Mouse (Mus musculus): Measurements from ENCODE around the gene Atxn3.

The Atxn3 gene

DNA sequence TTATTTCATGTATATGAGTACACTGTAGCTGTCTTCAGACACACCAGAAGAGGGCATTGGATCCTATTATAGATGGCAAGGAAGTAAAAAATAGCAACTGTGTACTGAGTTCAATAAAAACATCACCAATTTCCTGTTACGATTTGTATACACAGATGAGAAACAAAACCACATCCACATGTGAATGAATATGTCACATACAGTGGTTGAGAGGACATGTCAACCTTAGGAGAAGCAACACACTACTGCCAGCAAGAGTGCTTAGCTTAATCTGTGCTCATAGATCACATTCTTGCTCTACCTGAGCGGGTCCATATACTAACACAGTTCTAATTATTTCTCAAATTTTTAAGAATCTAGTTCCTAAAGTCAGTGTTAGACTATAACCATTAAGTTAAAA is 13.3 kb upstream of the Atxn3 start:
- in situ Hi-C loops (cut with MboI, MseI): loop anchor here (10.0 to 25.0 kb wide), 3 partner anchors 673 to 1373 kb away; no protein-coding TSS in a partner anchor

DNA sequence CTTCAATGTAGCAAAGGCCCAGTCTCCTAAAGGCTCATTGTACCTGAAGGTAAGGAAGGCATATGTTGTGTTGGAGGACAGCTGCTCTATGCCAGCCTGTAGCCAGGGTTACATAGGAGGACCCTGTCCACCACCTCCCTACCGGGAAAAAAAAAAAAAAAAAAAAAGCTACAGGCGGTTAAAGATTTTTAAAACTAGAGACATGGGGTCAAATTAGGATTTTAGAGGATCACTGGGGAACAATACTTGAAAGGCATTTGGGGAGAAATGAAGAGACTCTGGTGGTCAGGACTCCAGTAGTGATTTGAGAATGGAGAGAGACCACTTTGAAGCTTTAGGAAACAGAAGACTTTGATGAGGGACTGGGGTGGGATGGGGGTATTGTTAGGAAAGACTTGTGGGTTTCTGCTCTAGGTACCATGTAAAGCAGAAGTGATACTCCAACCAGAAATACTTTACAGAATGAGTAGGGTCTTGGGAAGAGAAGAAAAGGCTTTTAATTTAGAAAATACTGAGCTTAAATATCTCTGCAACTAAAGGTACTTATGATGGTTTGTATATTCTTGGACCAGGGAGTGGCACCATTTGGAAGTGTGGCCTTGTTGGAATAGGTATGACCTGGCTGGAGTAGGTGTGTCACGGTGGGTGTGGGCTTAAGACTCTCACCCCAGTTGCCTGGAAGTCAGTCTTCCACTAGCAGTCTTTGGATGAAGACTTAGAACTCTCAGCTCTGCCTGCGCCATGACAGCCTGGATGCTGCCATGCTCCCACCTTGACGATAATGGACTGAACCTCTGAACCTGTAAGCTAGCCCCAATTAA is 1.1 kb upstream of the Atxn3 start:
- in situ Hi-C loops (cut with MboI, MseI): loop anchor here in 1 of 2 experiments (25.0 kb wide), 1 partner anchor 1378 kb away; no protein-coding TSS in a partner anchor

DNA sequence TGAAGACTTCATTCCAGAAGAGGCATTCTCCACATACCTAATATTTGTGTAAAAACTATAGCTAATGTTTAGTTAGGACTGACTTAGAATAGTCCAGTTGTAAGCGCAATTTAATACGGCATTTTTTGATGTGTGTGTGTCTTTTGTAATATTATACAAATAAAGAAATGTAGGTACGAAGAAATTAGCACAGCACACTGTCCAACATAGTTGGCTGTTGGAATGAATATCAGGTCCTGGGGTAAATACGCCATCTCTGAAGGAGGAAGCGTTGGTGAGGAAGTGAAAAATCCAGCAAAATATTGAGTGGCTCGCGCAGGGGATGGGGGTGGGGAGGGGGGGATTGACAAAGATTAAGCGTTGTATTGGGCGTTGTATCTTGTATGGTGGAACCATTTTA is 510 bp upstream of the Atxn3 start:
- in situ Hi-C loops (cut with MboI, MseI): loop anchor here in 1 of 2 experiments (25.0 kb wide), 1 partner anchor 1379 kb away; no protein-coding TSS in a partner anchor

DNA sequence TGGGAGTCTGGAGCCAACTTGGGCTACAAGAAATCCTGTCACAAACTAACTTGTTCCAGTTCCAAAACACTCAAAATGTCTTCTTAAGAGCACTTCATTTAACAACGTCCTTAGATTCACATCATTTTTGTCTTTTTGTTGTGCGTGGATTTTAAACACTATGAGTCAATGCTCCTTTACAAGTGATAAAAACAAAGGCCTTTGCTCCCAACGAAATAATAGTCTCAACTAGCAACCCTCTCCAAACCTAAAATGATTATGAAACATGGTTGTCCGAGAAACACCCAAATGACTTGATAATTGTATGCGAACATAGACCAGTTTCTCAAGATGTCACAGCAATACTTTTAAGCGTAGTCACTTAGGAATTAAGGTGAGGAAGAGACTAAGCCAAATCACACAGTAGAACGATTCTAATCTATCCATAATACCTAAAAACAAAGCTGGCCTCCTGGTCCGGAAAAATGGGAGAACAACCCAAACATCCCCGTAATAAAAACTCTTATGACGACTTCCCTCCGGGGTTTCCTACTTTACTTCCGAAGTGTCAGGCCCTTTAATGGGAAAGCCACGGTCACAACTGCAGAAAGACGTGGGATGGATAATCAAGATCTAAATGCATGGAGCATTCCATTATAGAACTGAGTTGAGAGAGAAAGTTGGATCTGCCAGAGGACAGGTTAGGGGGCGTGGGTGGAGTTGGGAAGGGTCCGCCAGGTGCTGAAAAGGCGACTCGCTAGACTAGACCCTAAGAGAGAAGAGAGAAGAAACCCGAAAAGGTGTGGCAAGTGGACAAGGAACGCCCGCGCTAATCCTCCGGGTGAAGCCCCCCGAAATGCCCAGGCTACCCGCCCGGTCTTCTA is 736 bp downstream of the Atxn3 start:
- in situ Hi-C loops (cut with MboI, MseI): loop anchor here in 1 of 2 experiments (25.0 kb wide), 1 partner anchor 1380 kb away; no protein-coding TSS in a partner anchor

DNA sequence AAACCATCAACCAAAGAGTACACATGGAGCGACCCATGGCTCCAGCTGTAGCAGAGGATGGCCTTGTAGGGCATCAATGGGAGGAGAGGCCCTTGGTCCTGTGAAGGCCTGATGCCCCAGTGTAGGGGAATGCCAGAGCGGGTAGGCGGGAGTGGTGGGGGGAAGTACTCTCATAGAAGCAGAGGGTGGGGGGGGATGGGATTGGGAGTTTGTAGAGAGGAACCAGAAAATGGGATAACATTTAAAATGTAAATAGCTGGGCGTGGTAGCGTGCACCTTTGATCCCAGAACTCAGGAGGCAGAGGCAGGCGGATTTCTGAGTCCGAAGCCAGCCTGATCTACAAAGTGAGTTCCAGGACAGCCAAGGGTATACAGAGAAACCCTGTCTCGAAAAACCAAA is 2.2 kb downstream of the Atxn3 start:
- in situ Hi-C loops (cut with MboI, MseI): loop anchor here in 1 of 2 experiments (25.0 kb wide), 1 partner anchor 1381 kb away; no protein-coding TSS in a partner anchor

DNA sequence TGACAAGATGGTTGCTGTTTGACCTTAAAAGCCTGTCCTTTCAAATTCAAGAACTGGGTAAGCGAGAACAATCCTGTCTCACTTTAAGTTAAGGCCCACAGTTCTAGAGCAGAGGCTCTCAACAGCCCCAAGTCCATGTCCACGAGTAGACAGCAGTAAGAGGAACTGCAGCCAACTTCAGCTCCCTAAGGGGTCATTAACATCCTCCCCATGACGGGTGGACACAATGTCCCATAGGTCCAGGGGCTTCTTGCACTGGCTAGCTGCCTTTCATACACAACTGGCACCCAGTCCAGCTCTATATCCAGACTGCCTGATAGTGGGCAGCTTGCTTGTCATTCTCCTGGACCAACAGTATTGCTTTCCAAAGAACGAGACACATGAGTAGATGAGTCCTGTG is 9.2 kb downstream of the Atxn3 start:
- in situ Hi-C loops (cut with MboI, MseI): no loop called here

DNA sequence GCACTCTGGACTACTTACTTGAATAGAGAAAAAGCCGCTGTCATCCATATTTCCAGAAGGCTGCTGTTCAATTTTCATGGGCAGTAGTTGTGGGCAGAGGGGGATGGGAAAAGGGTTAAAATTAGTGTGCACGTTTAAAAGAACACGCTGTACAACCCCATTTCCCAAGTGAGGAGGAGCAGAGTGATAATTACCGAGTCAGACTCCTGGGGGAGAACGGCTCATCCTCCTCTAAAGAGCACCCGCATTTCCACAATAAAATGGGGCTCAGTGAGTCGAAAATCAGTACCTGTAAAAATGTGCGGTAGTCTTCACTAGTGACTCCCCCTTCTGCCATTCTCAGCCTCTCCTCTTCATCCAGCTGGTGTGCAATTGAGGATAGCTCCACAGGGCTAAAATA is 10.1 kb downstream of the Atxn3 start:
- in situ Hi-C loops (cut with MboI, MseI): no loop called here

DNA sequence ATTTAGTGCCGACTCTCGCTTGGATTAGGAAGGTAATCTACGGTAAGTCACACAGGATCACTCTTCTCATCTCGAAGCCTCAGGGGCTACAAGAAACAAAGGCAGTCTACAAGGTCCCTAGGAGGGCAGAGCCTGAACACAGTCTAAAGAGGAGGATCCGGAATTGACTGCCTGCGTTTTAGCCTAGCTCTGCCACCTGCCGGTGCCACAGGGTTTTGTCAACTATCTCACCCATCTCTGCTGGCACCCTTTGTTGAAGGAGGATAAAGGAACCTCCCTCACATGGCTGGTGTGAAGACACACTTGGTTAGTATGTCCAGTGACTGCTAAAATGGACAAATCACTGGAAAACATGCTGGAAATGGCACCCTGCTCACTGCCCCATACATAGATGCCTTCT is 20.5 kb downstream of the Atxn3 start:
- in situ Hi-C loops (cut with MboI, MseI): no loop called here

DNA sequence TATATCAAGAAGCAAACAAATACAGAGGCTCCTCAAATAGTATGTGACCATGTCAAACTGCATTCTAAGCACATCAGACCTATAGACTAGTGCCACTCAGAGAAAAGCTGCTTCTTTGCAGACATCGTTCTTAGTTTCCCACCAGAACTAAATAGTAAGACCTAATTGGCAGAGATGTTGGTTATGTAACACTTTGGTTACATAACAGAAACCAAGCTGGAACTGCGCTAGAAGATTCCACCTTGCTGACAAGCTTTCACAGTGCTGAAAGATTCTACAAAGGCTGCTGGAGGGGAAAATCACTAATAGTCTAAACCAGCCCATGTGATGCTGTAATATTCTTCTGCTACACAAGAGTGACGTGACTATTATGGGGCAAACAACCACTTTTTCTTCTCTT is 22.8 kb downstream of the Atxn3 start:
- in situ Hi-C loops (cut with MboI, MseI): no loop called here

DNA sequence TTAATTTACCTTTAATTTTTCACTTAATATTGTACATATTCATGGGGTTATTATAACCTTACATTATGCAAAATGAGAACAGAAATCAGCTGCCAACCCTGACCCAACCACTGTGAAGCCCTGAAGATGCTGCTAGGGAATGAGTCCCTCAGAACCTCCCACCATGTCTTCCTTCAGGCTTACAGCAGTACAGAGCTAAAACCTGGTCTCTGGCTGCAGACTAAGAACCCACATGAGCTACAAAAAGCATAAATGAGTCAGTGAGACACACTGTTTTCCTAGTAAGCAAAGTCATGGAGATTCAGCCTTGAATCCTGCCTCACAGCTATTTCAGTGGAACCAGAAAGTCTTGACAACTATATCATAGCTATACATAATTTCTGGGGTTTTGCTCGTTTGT is 29.6 kb downstream of the Atxn3 start:
- in situ Hi-C loops (cut with MboI, MseI): no loop called here

DNA sequence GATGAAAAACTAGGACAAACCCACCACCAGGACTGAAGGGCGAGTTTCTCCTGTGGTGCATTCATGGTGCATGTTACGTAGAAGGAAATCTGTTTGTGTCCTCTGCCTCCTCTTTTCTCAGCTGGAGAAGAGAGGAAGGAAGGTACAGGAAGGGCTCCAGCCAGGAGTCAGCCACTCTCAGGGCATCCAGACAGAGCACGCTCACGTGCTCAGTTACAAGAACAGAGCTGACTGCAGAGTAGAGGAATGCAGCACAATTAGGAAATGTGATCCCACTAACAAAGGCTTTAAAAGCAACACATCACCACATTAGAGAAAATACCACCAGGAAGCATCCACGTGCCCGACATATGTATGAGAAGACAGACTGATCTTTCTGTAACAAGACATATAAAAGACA is 35.7 kb downstream of the Atxn3 start:
- in situ Hi-C loops (cut with MboI, MseI): no loop called here

DNA sequence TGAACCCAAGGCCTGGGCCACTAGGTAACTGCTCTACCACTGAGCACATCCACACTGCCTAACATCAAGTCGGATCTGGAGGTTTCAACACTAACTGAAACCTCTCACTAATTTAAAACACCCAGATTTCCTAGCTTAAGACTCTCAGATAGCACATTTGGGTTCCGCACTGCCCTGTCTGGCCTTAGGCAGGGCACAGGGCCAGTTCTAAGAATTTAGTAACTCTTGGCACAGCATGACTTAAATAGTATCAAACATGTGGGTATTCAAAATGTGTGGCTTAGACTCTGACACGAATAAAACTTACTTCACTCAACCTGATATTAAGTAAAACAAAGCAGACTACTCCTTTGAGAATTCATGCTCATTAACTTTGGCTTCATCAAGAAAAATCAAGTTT is 38.2 kb downstream of the Atxn3 start:
- in situ Hi-C loops (cut with MboI, MseI): loop anchor here in 1 of 2 experiments (10.0 kb wide), 2 partner anchors 925 to 1415 kb away; no protein-coding TSS in a partner anchor

DNA sequence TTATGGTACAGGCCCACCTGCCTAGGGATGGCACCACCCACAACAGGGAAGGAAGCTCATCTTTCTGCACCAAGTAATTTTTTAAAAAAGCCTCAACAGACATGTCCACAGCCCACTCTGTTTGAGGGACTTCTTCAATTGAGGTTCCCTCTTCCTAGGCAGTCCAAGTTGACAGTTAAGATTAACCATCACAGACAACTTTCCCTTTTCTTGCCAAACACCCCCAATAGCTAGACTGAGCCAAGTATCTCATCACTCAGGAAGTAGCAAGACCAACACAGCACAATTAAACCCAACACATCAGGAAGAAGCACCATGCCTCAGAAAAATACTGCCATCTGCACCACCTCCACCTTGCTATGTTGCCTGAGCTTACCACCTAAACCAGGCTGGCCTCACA is 40.9 kb downstream of the Atxn3 start:
- in situ Hi-C loops (cut with MboI, MseI): loop anchor here in 1 of 2 experiments (10.0 kb wide), 2 partner anchors 922 to 1418 kb away; no protein-coding TSS in a partner anchor

DNA sequence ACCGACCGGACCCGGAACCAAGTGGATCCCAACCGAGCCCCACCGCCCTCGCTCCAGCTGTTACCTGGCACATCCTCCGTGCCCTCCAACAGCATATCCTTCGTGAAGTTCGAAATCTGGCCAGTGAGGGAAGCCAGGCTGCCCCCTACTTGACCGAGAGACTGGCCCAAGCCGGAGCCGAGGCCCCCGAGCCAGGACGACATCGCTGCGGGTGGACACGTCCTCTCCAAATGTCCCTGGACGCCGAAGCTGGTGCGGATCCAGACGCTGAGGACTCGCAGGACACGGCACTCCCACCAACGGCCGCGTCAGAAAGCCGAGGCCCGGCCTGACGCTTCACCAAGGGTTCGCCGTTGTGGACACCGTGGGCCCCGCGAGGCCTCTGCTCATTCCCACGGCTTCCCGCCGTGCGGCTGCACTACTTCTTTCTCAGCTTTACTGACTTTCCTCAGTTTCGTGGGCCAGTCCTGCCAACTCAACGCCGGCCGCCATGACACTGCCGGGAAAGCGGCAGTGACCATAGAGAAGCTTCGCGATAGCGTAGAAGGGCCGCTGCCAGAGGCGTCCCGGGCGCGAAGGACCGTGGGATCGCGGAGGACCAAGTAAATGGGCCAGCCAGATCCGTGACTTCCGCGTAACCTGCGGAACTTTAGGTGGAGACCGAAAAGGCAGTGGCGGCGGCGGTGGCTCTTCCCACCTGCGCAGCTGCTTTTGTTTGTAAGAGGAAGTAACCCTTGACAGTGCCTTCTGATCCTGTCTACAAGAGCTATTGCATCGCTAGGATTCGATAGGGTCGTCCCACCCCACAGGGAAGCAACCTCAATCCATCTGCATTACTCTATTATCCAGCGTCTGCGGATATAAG is 45.2 kb downstream of the Atxn3 start, which contains the start of gene Trip11:
Gene Trip11, minus strand, starts transcription at position 642 of the 865 bp plus-strand sequence.
- in situ Hi-C loops (cut with MboI, MseI): loop anchor here in 1 of 2 experiments (10.0 kb wide), 2 partner anchors 918 to 1422 kb away; no protein-coding TSS in a partner anchor

DNA sequence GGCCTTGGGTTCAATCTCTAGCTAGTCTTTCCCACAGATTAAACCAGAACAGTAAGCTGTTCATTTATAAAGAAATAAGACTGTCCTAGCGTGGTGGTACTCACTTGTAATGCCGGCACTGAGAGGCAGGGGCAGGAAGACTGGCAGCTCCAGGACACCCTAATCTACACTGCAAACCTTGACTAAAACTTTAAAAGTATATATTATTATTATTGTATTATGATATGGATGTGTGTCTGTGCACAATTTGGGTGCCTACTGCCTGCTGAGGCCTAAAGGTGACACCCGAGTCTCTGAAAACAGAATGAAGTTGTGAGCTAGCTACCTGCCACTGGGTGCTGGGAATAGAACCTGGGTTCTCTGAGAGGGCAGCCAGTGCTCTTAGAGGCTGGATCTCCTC is 46.7 kb downstream of the Atxn3 start:
- in situ Hi-C loops (cut with MboI, MseI): loop anchor here in 1 of 2 experiments (10.0 kb wide), 2 partner anchors 917 to 1423 kb away; no protein-coding TSS in a partner anchor

DNA sequence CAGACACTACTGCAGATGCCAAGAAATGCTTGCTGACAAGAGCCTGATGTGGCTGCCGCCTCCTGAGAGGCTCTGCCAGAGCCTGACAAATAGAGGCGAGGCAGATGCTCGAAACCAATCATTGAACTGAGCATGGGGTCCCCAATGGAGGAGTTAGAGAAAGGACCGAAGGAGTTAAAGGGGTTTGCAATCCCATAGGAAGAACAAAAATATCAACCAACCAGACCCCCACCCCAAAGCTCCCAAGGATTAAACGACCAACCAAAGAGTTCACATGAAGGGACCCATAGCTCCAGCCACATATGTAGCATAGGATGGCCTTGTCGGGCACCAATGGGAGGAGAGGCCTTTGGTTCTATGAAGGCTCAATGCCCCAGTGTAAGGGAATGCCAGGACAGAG is 47.7 kb downstream of the Atxn3 start:
- in situ Hi-C loops (cut with MboI, MseI): loop anchor here in 1 of 2 experiments (10.0 kb wide), 2 partner anchors 916 to 1424 kb away; no protein-coding TSS in a partner anchor

DNA sequence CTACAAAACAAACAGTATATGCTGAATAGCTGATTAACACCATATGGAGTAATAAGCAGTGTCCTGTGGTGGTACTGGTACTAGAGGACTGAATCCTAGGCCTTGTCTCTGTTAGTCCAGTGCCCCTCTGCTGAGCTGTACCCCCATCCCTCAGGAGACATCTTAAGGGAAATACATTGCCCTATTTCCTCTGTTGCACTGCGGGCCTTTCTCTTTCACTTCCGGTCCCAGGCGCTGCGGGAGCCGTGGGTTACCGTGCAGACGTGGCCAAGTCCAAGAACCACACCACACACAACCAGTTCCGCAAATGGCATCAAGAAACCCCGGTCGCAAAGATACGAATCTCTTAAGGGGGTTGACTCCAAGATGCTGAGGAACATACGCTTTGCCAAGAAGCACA is 52.2 kb downstream of the Atxn3 start:
- in situ Hi-C loops (cut with MboI, MseI): no loop called here

DNA sequence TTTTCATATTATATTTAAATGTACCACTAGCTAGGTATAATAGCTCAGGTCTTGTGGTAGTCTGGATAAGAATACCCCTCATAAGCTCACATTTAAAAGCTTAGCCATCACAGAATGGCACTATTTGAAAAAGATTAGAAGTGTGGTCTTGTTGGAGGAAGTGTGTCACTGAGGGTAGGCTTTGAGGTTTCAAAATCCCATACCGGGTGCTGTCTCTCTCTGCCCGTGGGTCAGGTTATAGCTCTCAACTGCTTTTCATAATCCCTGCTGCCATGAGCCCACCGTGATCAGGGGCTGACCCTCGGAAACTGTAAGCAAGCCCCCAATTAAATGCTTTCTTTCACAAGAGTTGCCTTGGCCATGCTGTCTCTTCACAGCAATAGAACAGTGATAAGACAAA is 53.1 kb downstream of the Atxn3 start:
- in situ Hi-C loops (cut with MboI, MseI): no loop called here

DNA sequence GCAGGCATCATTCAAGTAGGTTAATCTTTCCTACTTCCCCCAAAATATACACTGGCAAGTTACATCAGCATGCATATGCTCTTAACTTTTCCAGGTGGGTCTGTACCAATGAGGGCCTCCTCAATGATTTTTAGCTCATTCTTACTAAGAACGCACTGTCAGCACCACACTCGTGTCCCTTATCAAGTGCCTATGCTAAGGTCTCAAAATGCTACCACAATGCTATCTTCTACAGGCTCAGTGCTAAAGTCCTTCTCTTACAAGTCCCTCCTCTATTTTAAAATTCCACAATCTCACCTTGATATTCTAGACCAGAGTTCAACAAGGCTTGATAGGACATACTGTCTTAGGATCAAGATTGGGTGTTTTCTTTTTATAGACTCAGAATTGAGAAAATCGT is 53.9 kb downstream of the Atxn3 start:
- in situ Hi-C loops (cut with MboI, MseI): no loop called here

DNA sequence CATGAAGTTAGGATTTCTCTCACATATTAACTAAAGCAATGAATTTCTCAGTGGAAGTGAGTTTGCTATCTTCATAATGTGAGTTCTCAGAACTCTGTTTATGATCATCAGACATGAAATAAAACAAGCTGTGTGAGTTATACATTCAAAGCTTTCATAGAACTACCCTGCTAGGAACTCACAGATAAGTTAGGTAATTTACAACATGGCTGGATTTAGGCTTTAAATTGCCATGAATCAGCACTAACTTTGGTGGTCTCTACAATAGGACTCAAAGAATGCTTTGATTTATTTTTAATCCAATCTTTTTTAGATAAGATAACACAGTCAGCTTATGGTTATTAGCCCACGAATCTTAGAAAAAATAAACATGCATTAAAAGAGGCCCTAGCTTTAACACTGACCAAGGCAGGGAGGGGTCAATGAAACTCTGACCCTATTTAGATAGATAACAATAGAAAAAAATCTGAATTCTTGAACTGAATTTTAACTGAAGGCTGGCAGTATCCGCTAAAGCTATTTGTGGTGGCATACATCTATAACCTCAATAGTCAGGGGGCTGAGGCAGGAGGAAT is 58.3 kb downstream of the Atxn3 start:
- in situ Hi-C loops (cut with MboI, MseI): loop anchor here in 1 of 2 experiments (10.0 kb wide), 1 partner anchor 555 kb away; no protein-coding TSS in a partner anchor
